ENCODE assay signal across 8 mouse cellular contexts in the genomic region with DNA sequence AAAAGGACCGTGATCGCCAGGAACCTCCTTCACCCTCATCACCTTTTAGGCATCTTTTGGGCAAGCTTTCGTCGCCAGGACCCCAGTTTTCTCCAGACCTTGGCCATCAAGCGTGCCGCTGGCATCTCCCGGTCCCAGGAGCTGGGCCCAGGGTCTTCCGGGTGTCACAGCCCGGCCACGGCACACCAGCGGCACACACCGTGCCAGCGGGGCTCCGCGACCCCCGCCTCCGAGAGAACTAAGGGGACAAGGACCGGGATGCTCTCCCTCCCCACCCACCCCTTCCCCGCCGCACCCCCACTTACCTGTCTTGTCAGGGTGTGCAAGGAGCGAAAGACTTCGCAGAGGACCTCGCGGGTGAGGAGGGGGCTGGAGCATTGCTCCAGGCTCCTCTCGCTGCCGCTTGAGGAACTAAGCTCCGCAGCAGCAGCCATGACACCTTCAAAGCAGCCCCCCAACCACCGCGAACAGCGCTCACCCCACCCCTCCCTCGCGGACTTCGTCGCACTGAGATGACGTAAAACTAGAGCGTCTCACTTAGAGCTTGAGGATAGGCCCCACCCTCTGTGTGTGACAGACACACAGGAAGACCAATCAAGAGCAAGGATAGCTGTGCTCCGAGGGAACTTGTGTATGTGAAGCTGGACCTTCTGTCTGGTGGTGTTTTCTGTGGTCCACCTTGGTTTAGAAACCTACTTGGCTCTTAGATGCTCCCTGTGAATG. TPM values are rescaled to one million over a fixed set of nuclear protein-coding genes. Genes with fewer than 3 reads are reported as not detected.
DNase-seq lines count a peak whose midpoint lies in the region; ATAC-seq and TF ChIP-seq lines count a peak whose summit lies in the region.

A gene (minus strand): TSS at position 528 of the 723 bp plus-strand sequence.

- peak within 1 kb of the TSS; percentile 66 for H3K4me2 ChIP-seq in heart, embryonic 11.5 days
- H3K4me2 ChIP-seq in kidney, embryonic 16.5 days (replicated peaks; ENCODE audit: low read depth, low read length) = peak within 1 kb of the TSS; percentile 62
- H3K4me2 ChIP-seq in myocyte (ENCODE audit: low read depth) = peak within 1 kb of the TSS; percentile 90

- no peaks in the 10 kb centered on the region for H3K27me3 ChIP-seq in C2C12 (ENCODE audit: control insufficient read depth, insufficient read depth, insufficient read length)
- no peaks in the 10 kb centered on the region for H3K27me3 ChIP-seq in erythroblast, embryonic 14.5 days (ENCODE audit: control insufficient read depth)
- no peaks in the 10 kb centered on the region for H3K27me3 ChIP-seq in heart, embryonic 11.5 days (ENCODE audit: control insufficient read depth, insufficient read depth, low read length)
- no peaks in the 10 kb centered on the region for H3K27me3 ChIP-seq in kidney, embryonic 16.5 days (ENCODE audit: insufficient read depth, low read length)
- H3K27me3 ChIP-seq in liver, adult 2 months (ENCODE audit: control insufficient read depth, insufficient read depth, low read length) = no peaks in the 10 kb centered on the region
- no peaks in the 10 kb centered on the region for H3K27me3 ChIP-seq in myocyte (ENCODE audit: control insufficient read depth, insufficient read depth, insufficient read length)
- no peaks in the 10 kb centered on the region for H3K27me3 ChIP-seq in splenic B cell, adult 2 months (ENCODE audit: control insufficient read depth, insufficient read depth, low read length, poor library complexity, severe bottlenecking)

- H3K79me2 ChIP-seq in C2C12 (ENCODE audit: control insufficient read depth, insufficient read depth) (peaks cover 48% of the 10 kb centered on the region), myocyte (ENCODE audit: control insufficient read depth, insufficient read depth) (peaks cover 9% of the 10 kb centered on the region)
- peaks cover 5% of the 10 kb centered on the region; the same call in 1 of the 2 replicates for H3K79me2 ChIP-seq in liver, adult 2 months (ENCODE audit: control insufficient read depth, insufficient read depth, low read length)

- H3ac ChIP-seq in C2C12 (ENCODE audit: control insufficient read depth, insufficient read length, low read depth) (peak within 1 kb of the TSS; percentile 79), myocyte (ENCODE audit: control insufficient read depth, insufficient read length) (peak within 1 kb of the TSS; percentile 45)

- H3K4me3 ChIP-seq in C2C12 (ENCODE audit: insufficient read depth, poor library complexity, severe bottlenecking) = peak within 1 kb of the TSS; percentile 70
- H3K4me3 ChIP-seq in erythroblast, embryonic 14.5 days (replicated peaks) = peak within 1 kb of the TSS; percentile 95
- H3K4me3 ChIP-seq in heart, embryonic 11.5 days (ENCODE audit: low read depth, low read length) = peak within 1 kb of the TSS; percentile 97
- H3K4me3 ChIP-seq in kidney, embryonic 16.5 days (ENCODE audit: low read length) = peak within 1 kb of the TSS; percentile 77
- peak within 1 kb of the TSS; percentile 90 for H3K4me3 ChIP-seq in liver, adult 2 months (ENCODE audit: insufficient read depth, low read depth, low read length)
- peak within 1 kb of the TSS; percentile 71 for H3K4me3 ChIP-seq in myocyte

- TF ChIP-seq CTCF in C2C12 (IDR thresholded peaks at IDR 0.05; ENCODE audit: control insufficient read depth, insufficient read depth, insufficient read length) = no peak
- no peak for TF ChIP-seq CTCF in brain, embryonic 14.5 days (IDR thresholded peaks at IDR 0.05; ENCODE audit: borderline replicate concordance, extremely low read depth, insufficient read depth, insufficient read length)
- TF ChIP-seq CTCF in liver, adult 2 months (IDR thresholded peaks at IDR 0.05; ENCODE audit: low read depth, low read length) = no peak

- WGBS in heart, embryonic 11.5 days (ENCODE audit: insufficient replicate concordance) = 0% methylated on average over 33 of the region's 37 CpGs
- WGBS in kidney, embryonic 16.5 days = 0% methylated on average over 37 of the region's 37 CpGs
- WGBS in liver, adult 2 months = under 1% methylated on average over 37 of the region's 37 CpGs

- peak; percentile 64; the same call in 1 of the 2 replicates for TF ChIP-seq POLR2A in brain, embryonic 14.5 days (IDR thresholded peaks at IDR 0.05; ENCODE audit: borderline replicate concordance, extremely low read depth, insufficient read depth, insufficient read length, poor library complexity, severe bottlenecking)
- 0 out of 2 replicates have a peak, but pooled peaks have one; percentile 3 for TF ChIP-seq POLR2A in liver, adult 2 months (IDR thresholded peaks at IDR 0.05; ENCODE audit: extremely low read depth, insufficient read depth, low read length)
- TF ChIP-seq POLR2A in myocyte (IDR thresholded peaks at IDR 0.05; ENCODE audit: insufficient read length, low read depth) = peak; percentile 64

- H3K4me1 ChIP-seq in erythroblast, embryonic 14.5 days (ENCODE audit: control insufficient read depth) = peaks cover 7% of the 10 kb centered on the region
- no peaks in the 10 kb centered on the region for H3K4me1 ChIP-seq in heart, embryonic 11.5 days (ENCODE audit: control insufficient read depth, insufficient read depth, low read length)
- H3K4me1 ChIP-seq in kidney, embryonic 16.5 days (ENCODE audit: insufficient read depth, low read length) = peaks cover 3% of the 10 kb centered on the region; the same call in 1 of the 2 replicates
- H3K4me1 ChIP-seq in liver, adult 2 months (ENCODE audit: control insufficient read depth, insufficient read depth, low read length) = no peaks in the 10 kb centered on the region; the same call in 1 of the 2 replicates

- ATAC-seq in heart, embryonic 11.5 days (replicated peaks; ENCODE audit: insufficient number of reproducible peaks, low FRiP score, low TSS enrichment) = peak; percentile 99
- ATAC-seq in kidney, embryonic 16.5 days (ENCODE audit: low FRiP score, low TSS enrichment) = peak; percentile 100

- no peaks in the 10 kb centered on the region for H3K9me3 ChIP-seq in erythroblast, embryonic 14.5 days (ENCODE audit: control insufficient read depth, low read length)
- no peaks in the 10 kb centered on the region for H3K9me3 ChIP-seq in heart, embryonic 11.5 days (replicated peaks; ENCODE audit: control insufficient read depth, low read length)
- no peaks in the 10 kb centered on the region for H3K9me3 ChIP-seq in kidney, embryonic 16.5 days (ENCODE audit: low read length)

- H3K79me3 ChIP-seq in C2C12 (ENCODE audit: low read depth) = peaks cover 28% of the 10 kb centered on the region

- H3K27ac ChIP-seq in heart, embryonic 11.5 days (ENCODE audit: low read depth, low read length) = peak within 1 kb of the TSS; percentile 71
- peak within 1 kb of the TSS; percentile 48; the same call in 1 of the 2 replicates for H3K27ac ChIP-seq in kidney, embryonic 16.5 days (ENCODE audit: low read length)
- H3K27ac ChIP-seq in liver, adult 2 months (replicated peaks; ENCODE audit: insufficient read depth, low read depth, low read length) = no peak within 1 kb of the TSS

- peak within 1 kb of the TSS; percentile 88 for H3K9ac ChIP-seq in heart, embryonic 11.5 days (ENCODE audit: low read depth, low read length)
- H3K9ac ChIP-seq in kidney, embryonic 16.5 days (replicated peaks; ENCODE audit: low read length) = peak within 1 kb of the TSS; percentile 96
- peak within 1 kb of the TSS; percentile 74 for H3K9ac ChIP-seq in liver, adult 2 months (ENCODE audit: low read depth, low read length)

- peak; percentile 99 for DNase-seq in brain, embryonic 14.5 days (ENCODE audit: low read depth)
- peak; percentile 92 for DNase-seq in liver, adult 2 months (ENCODE audit: extremely low read depth, low read depth, low spot score)
- peak; percentile 99 for DNase-seq in splenic B cell, adult 2 months (ENCODE audit: low read depth, low spot score)

- H3K36me3 ChIP-seq in C2C12 (ENCODE audit: control insufficient read depth, insufficient read depth) (peaks cover under 1% of the 10 kb centered on the region), myocyte (ENCODE audit: control insufficient read depth, insufficient read depth) (no peaks in the 10 kb centered on the region)
- no peaks in the 10 kb centered on the region for H3K36me3 ChIP-seq in erythroblast, embryonic 14.5 days (ENCODE audit: control insufficient read depth)
- no peaks in the 10 kb centered on the region for H3K36me3 ChIP-seq in heart, embryonic 11.5 days (ENCODE audit: control insufficient read depth, insufficient read depth, low read length)
- H3K36me3 ChIP-seq in kidney, embryonic 16.5 days (ENCODE audit: insufficient read depth, low read length) = no peaks in the 10 kb centered on the region
- H3K36me3 ChIP-seq in liver, adult 2 months (ENCODE audit: control insufficient read depth, insufficient read depth, low read length) = no peaks in the 10 kb centered on the region
- H3K36me3 ChIP-seq in splenic B cell, adult 2 months (ENCODE audit: control insufficient read depth, insufficient read depth, low read length, poor library complexity, severe bottlenecking) = no peaks in the 10 kb centered on the region

TF ChIP-seq in C2C12, 6 proteins besides CTCF, POLR2A, EP300 and RAD21:
- TF ChIP-seq USF1 (IDR thresholded peaks at IDR 0.05; ENCODE audit: low read depth) = no peak
- no peak for TF ChIP-seq MYOG (IDR thresholded peaks at IDR 0.05; ENCODE audit: control insufficient read depth, extremely low read depth, insufficient read length)
- no peak for TF ChIP-seq MYOD1 (IDR thresholded peaks at IDR 0.05; ENCODE audit: control insufficient read depth, insufficient read length, low read depth)
- no peak for TF ChIP-seq FOSL1 (IDR thresholded peaks at IDR 0.05; ENCODE audit: insufficient read depth, low read length, poor library complexity, severe bottlenecking)
- TF ChIP-seq CEBPB (IDR thresholded peaks at IDR 0.05; ENCODE audit: low read depth) = no peak
- TF ChIP-seq MAX (IDR thresholded peaks at IDR 0.05) = no peak

TF ChIP-seq in myocyte, 11 proteins besides CTCF, POLR2A, EP300 and RAD21 (continues in another document):
- peak; percentile 83 for TF ChIP-seq SRF (IDR thresholded peaks at IDR 0.05; ENCODE audit: control insufficient read depth, insufficient read length, low read depth)
- no peak for TF ChIP-seq MYOG (IDR thresholded peaks at IDR 0.05; ENCODE audit: control insufficient read depth in 1 of 3, insufficient read depth in 1 of 3, insufficient read length in 2 of 3, low read depth in 2 of 3)
- no peak for TF ChIP-seq MYOD1 (IDR thresholded peaks at IDR 0.05; ENCODE audit: control insufficient read depth in 1 of 3, insufficient read length in 2 of 3, low read depth in 2 of 3)
- no peak for TF ChIP-seq E2F4 (IDR thresholded peaks at IDR 0.05; ENCODE audit: insufficient read depth)
- TF ChIP-seq MAX (IDR thresholded peaks at IDR 0.05; ENCODE audit: low read depth) = no peak
- no peak for TF ChIP-seq REST (IDR thresholded peaks at IDR 0.05; ENCODE audit: insufficient read depth, insufficient read length)

RNA-seq across cellular contexts. Expression of the gene that starts here (rescaled TPM):
- polyA plus RNA-seq in C2C12 (2012; fragmentation: generic; extraction: Trizol) = 4.6 TPM
- 31.2 and 42.1 TPM in 2 replicates for polyA plus RNA-seq in brain, embryonic 14.5 days (2012; rRNA removed)
- 0.24 and 0.27 TPM in 2 replicates for polyA plus RNA-seq in erythroblast, embryonic 14.5 days (2012)
- 20.1 and 24.6 TPM in 2 replicates for polyA plus RNA-seq in heart, embryonic 11.5 days (2014; fragmentation: Nextera tagmentation; extraction: Ambion mirVana)
- polyA plus RNA-seq in kidney, embryonic 16.5 days (2015; fragmentation: Nextera tagmentation; extraction: Ambion mirVana) = 36.7 and 39.9 TPM in 2 replicates
- total RNA-seq in liver, adult 2 months (2014; rRNA removed) = 6.8 and 7.5 TPM in 2 replicates
- 2.0 and 2.4 TPM in 2 replicates for polyA plus RNA-seq in liver, adult 2 months (2012; rRNA removed)
- 4.8 TPM for polyA plus RNA-seq in myocyte (2012; fragmentation: generic; extraction: Trizol)

Comparison
In these comparisons a context has a peak if more than half of its experiments do, and no peak if none do; other contexts are left out.
1. POLR2A ChIP-seq: peak in every context shown above with its lines; median percentile 64 in brain, embryonic 14.5 days; 64 in myocyte; 3 in liver, adult 2 months.